Mouse (Mus musculus) G1E (cell line): Measurements from ENCODE around the gene Akap11.

Source experiments
- CTCF ChIP-seq: IDR thresholded peaks from 2 replicates; pipeline ENCODE4 v1.5.1; 2012; ENCODE audit warnings: low read depth, low read length, inconsistent platforms, mixed read lengths
- GATA1 ChIP-seq: IDR thresholded peaks from 2 replicates; pipeline ENCODE4 v1.6.1; 2012; ENCODE audit warnings: borderline replicate concordance, low read length, inconsistent platforms, mixed read lengths
- TAL1 ChIP-seq: conservative IDR thresholded peaks from 2 replicates; pipeline ENCODE4 v1.6.1; 2012; ENCODE audit warnings: low read depth, low read length, inconsistent platforms, mixed read lengths

- TF ChIP-seq CTCF, result no peak
- no peak for TF ChIP-seq GATA1
- no peak for TF ChIP-seq TAL1
Observed at GRCm38 (mm10) chr14:78541319-78541718, 4.7 kb upstream of the Akap11 start.
